Mouse (Mus musculus) CH12.LX (cell line): ENCODE results near the gene Rnase11. TPM values are rescaled to one million over a fixed set of nuclear protein-coding genes. Genes with fewer than 3 reads are reported as not detected.
A peak's percentile ranks its signal among the peaks of the same experiment; 100 is the strongest.

Experiments
- DNase-seq: peaks from one replicate; pipeline ENCODE4 v3.0.0-alpha.2; 2013; ENCODE audit errors: extremely low read depth
- H3K27ac ChIP-seq: 2 replicates; pipeline ENCODE4 v1.5.1; 2012; ENCODE audit warnings: low read depth, mild to moderate bottlenecking, control low read depth, moderate library complexity; ENCODE audit not compliant: insufficient read depth
- H3K27me3 ChIP-seq: replicated peaks from 2 replicates; pipeline ENCODE3; 2012; ENCODE audit warnings: inconsistent platforms
- H3K36me3 ChIP-seq, 2 experiments: replicated peaks in 1 of 2; 2 replicates each; pipeline versions ENCODE3 to v1.6.1; 2012; ENCODE audit warnings: inconsistent platforms in 1 of 2, low read length in 1 of 2, mild to moderate bottlenecking in 1 of 2, mixed read lengths in 1 of 2, moderate library complexity in 1 of 2; ENCODE audit not compliant: control insufficient read depth in 1 of 2, insufficient read depth in 1 of 2
- H3K4me1 ChIP-seq, 2 experiments: 2 replicates each; pipeline ENCODE4 v1.6.1; 2012; ENCODE audit warnings: inconsistent platforms in 1 of 2, moderate library complexity in 1 of 2; ENCODE audit not compliant: insufficient read depth in 2 of 2, control insufficient read depth in 1 of 2
- H3K4me2 ChIP-seq: 2 replicates; pipeline ENCODE4 v1.6.1; 2012; ENCODE audit warnings: low read depth, mild to moderate bottlenecking, control low read depth; ENCODE audit not compliant: poor library complexity, insufficient read depth, severe bottlenecking
- H3K4me3 ChIP-seq, 3 experiments: fragments of 150-350 bp in 1 of 3; sonication (generic) in 1 of 3; replicated peaks in 1 of 3; 2 replicates each; pipeline versions ENCODE3 to v1.5.1; 2011 to 2012; ENCODE audit warnings: low read depth in 2 of 3, low read length in 2 of 3, mild to moderate bottlenecking in 2 of 3, moderate library complexity in 2 of 3, control low read depth in 1 of 3, improper control_type of control experiment in 1 of 3, inconsistent platforms in 1 of 3, mixed read lengths in 1 of 3; ENCODE audit not compliant: poor library complexity in 1 of 3
- H3K79me2 ChIP-seq: replicated peaks from 2 replicates; pipeline ENCODE4 v1.6.1; 2012; ENCODE audit warnings: mild to moderate bottlenecking, moderate library complexity; ENCODE audit not compliant: control insufficient read depth, poor library complexity, insufficient read depth, severe bottlenecking; ENCODE audit errors: extremely low read depth
- H3K9ac ChIP-seq: 2 replicates; pipeline ENCODE4 v1.6.1; 2012; ENCODE audit warnings: low read depth, mild to moderate bottlenecking, control low read depth, moderate library complexity; ENCODE audit not compliant: insufficient read depth
- H3K9me3 ChIP-seq: replicated peaks from 2 replicates; pipeline ENCODE3; 2012; ENCODE audit warnings: low read length, inconsistent platforms, mixed read lengths
- CHD1 ChIP-seq: IDR thresholded peaks from 2 replicates; pipeline ENCODE4 v1.6.1; 2012; ENCODE audit warnings: low read depth, low read length, improper control_type of control experiment, inconsistent platforms
- CHD2 ChIP-seq: IDR thresholded peaks from 2 replicates; pipeline ENCODE4 v1.6.1; 2011; ENCODE audit warnings: low read length, improper control_type of control experiment
- E2F4 ChIP-seq: IDR thresholded peaks from 2 replicates; pipeline ENCODE4 v1.6.1; 2011; ENCODE audit warnings: low read depth, low read length, improper control_type of control experiment; ENCODE audit not compliant: insufficient replicate concordance
- ELF1 ChIP-seq: IDR thresholded peaks from 2 replicates; pipeline ENCODE4 v1.6.1; 2014; ENCODE audit warnings: low read depth, mild to moderate bottlenecking, inconsistent platforms, low read length, improper control_type of control experiment
- EP300 ChIP-seq: IDR thresholded peaks from 2 replicates; pipeline ENCODE4 v1.6.1; 2011; ENCODE audit warnings: low read length, improper control_type of control experiment
- ETS1 ChIP-seq: conservative IDR thresholded peaks from 2 replicates; pipeline ENCODE4 v1.6.1; 2012; ENCODE audit warnings: low read depth, mild to moderate bottlenecking, inconsistent platforms, low read length, improper control_type of control experiment, moderate library complexity
- JUN ChIP-seq: IDR thresholded peaks from 2 replicates; pipeline ENCODE4 v1.6.1; 2011; ENCODE audit warnings: low read depth, mild to moderate bottlenecking, low read length, improper control_type of control experiment, moderate library complexity; ENCODE audit not compliant: insufficient read depth
- JUND ChIP-seq: conservative IDR thresholded peaks from 2 replicates; pipeline ENCODE4 v1.6.1; 2011; ENCODE audit warnings: low read depth, low read length, improper control_type of control experiment
- MAFK ChIP-seq: IDR thresholded peaks from 2 replicates; pipeline ENCODE4 v1.6.1; 2011; ENCODE audit warnings: low read length, improper control_type of control experiment; ENCODE audit not compliant: insufficient replicate concordance
- MAX ChIP-seq: IDR thresholded peaks from 2 replicates; pipeline ENCODE4 v1.6.1; 2011; ENCODE audit warnings: low read length, improper control_type of control experiment
- MAZ ChIP-seq: IDR thresholded peaks from 2 replicates; pipeline ENCODE4 v1.6.1; 2012; ENCODE audit warnings: low read depth, mild to moderate bottlenecking, inconsistent platforms, low read length, improper control_type of control experiment, moderate library complexity
- MXI1 ChIP-seq: IDR thresholded peaks from 2 replicates; pipeline ENCODE4 v1.6.1; 2011; ENCODE audit warnings: mild to moderate bottlenecking, low read depth, low read length, improper control_type of control experiment
- MYC ChIP-seq: IDR thresholded peaks from 2 replicates; pipeline ENCODE4 v1.6.1; 2011; ENCODE audit warnings: low read depth, mild to moderate bottlenecking, improper control_type of control experiment, low read length
- NELFE ChIP-seq: IDR thresholded peaks from 2 replicates; pipeline ENCODE4 v1.6.1; 2011; ENCODE audit warnings: low read depth, low read length, improper control_type of control experiment
- NRF1 ChIP-seq: IDR thresholded peaks from 2 replicates; pipeline ENCODE4 v1.6.1; 2014; ENCODE audit warnings: low read depth, mild to moderate bottlenecking, inconsistent platforms, low read length, improper control_type of control experiment, moderate library complexity
- SIN3A ChIP-seq: IDR thresholded peaks from 2 replicates; pipeline ENCODE4 v1.6.1; 2012; ENCODE audit warnings: low read length, improper control_type of control experiment, inconsistent platforms
- TBP ChIP-seq: conservative IDR thresholded peaks from 2 replicates; pipeline ENCODE4 v1.6.1; 2011; ENCODE audit warnings: low read depth, low read length, improper control_type of control experiment
- TCF12 ChIP-seq: IDR thresholded peaks from 2 replicates; pipeline ENCODE4 v1.6.1; 2014; ENCODE audit warnings: low read depth, mild to moderate bottlenecking, inconsistent platforms, low read length, improper control_type of control experiment
- USF1 ChIP-seq: IDR thresholded peaks from 2 replicates; pipeline ENCODE4 v1.6.1; 2014; ENCODE audit warnings: low read depth, mild to moderate bottlenecking, inconsistent platforms, low read length, improper control_type of control experiment
- USF2 ChIP-seq: conservative IDR thresholded peaks from 2 replicates; pipeline ENCODE4 v1.6.1; 2011; ENCODE audit warnings: low read depth, low read length, improper control_type of control experiment
- ZMIZ1 ChIP-seq: IDR thresholded peaks from 2 replicates; pipeline ENCODE4 v1.6.1; 2012; ENCODE audit warnings: low read depth, mild to moderate bottlenecking, inconsistent platforms, low read length, improper control_type of control experiment
- ZNF384 ChIP-seq: IDR thresholded peaks from 2 replicates; pipeline ENCODE4 v1.6.1; 2012; ENCODE audit warnings: low read depth, low read length, improper control_type of control experiment, inconsistent platforms
- dilution Hi-C: fragments of 300-500 bp; cut with MboI; formaldehyde crosslinking; loops from 2 replicates; pipeline ENCODE4 v1.14.3; 2020; ENCODE audit warnings: low sequenced_read_pairs; ENCODE audit not compliant: extremely low pct_unique_long_range_greater_than_20kb, extremely low pct_ligation_motif_present
- in situ Hi-C: fragments of 300-500 bp; cut with MboI; formaldehyde crosslinking; loops from 3 replicates; pipeline ENCODE4 v1.14.3; 2019; ENCODE audit warnings: low sequenced_read_pairs, low pct_ligation_motif_present, low pct_unique_long_range_greater_than_20kb, mixed read lengths
- polyA plus RNA-seq: library from polyadenylated mRNA; unstranded; fragments of >175 nt; gene quantifications from 2 replicates; pipeline ENCODE4 v1.2.1, GENCODE M21; 2012; ENCODE audit warnings: low read depth; ENCODE audit not compliant: insufficient read length
- total RNA-seq, 2 experiments: library from RNA; depleted of rRNA; stranded (reverse); fragments of 300-350 nt in 1 of 2; fragments of >200 nt in 1 of 2; gene quantifications; 2 replicates each; pipeline ENCODE4 v1.2.3; 2012 to 2014

Gene Rnase11
- total and polyA plus RNA-seq, 3 experiments = not detected

DNA sequence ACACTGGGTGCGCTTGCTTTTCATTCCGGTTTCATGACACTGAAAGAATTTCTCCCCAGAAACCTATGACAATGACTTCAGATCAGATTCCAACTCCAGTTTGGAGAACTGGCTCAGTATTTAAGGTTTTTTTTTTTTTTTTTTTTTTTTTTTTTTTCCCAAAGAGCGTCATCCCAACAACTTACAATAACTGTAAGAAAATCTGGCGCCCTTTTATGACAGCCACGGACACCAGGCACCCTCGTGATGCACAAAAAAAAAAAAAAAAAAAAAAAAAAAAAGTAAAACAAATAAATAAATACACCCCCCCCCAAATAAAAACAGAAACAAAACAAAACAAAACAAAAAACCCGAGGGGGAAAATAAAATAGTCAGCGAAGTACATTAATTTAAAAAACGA, 37.8 kb upstream of the Rnase11 start:
- Histone ChIP-seq H3K27ac (no peak overlapping the region), H3K9ac (peak overlapping the region; percentile 48; the same call in 1 of the 2 replicates), H3K79me2 (no peaks in the 10 kb centered on the region), H3K4me1 (peaks cover 0 to 27% of the 10 kb centered on the region in 2 experiments; a peak in 2 of 4 replicates), H3K4me2 (peak overlapping the region; percentile 93), H3K4me3 (peak overlapping the region in 2 of 3 experiments; percentile 66 to 90), H3K36me3 (no peaks in the 10 kb centered on the region), H3K27me3 (peaks cover 2% of the 10 kb centered on the region), H3K9me3 (no peaks in the 10 kb centered on the region)
- in situ Hi-C loops (no loop called here), dilution Hi-C loops (no loop called here)
- peak; percentile 39; the same call in 1 of the 2 replicates for TF ChIP-seq CHD1
- no peak for TF ChIP-seq MAZ
- TF ChIP-seq ZNF384 = peak; percentile 93
- peak; percentile 34; the same call in 1 of the 2 replicates for TF ChIP-seq MXI1
- TF ChIP-seq USF2 = no peak
- DNase-seq = peak; percentile 20

DNA sequence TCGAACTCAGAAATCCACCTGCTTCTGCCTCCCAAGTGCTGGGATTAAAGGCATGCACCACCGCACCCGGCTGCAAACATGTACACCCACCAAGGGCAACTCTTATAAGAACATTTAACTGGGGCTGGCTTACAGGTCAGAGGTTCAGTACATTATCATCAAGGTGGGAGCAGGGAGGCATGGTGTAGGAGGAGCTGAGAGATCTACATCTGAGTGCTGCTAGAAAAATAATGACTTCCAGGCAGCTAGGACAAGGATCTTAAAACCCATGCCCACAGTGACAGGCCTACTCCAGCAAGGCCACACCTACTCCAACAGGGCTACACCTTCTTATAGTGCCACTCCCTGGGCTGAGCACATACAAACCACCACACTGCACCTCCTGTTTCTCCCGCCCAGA, 35.9 kb upstream of the Rnase11 start:
- in situ Hi-C loops = no loop called here

GRCm38 (mm10) chr14:51085086-51085485, 35.1 kb upstream of the Rnase11 start:
- in situ Hi-C loops = no loop called here

More for the DNA sequence above, 35.9 kb upstream of the Rnase11 start:
- Histone ChIP-seq H3K4me2 (no peak overlapping the region), H3K27ac (no peak overlapping the region), H3K79me2 (no peaks in the 10 kb centered on the region), H3K36me3 (no peaks in the 10 kb centered on the region), H3K27me3 (peaks cover 5% of the 10 kb centered on the region), H3K9ac (no peak overlapping the region), H3K4me1 (peaks cover 3 to 29% of the 10 kb centered on the region in 2 experiments; a peak in 3 of 4 replicates), H3K9me3 (no peaks in the 10 kb centered on the region), H3K4me3 (no peak overlapping the region)
- DNase-seq = no peak
- TF ChIP-seq ZMIZ1 (no peak), NRF1 (no peak), MAFK (no peak), ETS1 (no peak), E2F4 (no peak), USF1 (no peak), EP300 (no peak), TBP (no peak), MYC (no peak), ELF1 (no peak), MAZ (no peak), SIN3A (no peak), MAX (no peak), NELFE (no peak), MXI1 (no peak), JUN (no peak), JUND (no peak), CHD2 (no peak), TCF12 (no peak)
- dilution Hi-C loops = no loop called here

More at GRCm38 (mm10) chr14:51085086-51085485, 35.1 kb upstream of the Rnase11 start:
- Histone ChIP-seq H3K4me1 (peaks cover 4 to 29% of the 10 kb centered on the region in 2 experiments; a peak in 3 of 4 replicates), H3K36me3 (no peaks in the 10 kb centered on the region), H3K4me2 (no peak overlapping the region), H3K27ac (no peak overlapping the region), H3K27me3 (peaks cover 5% of the 10 kb centered on the region), H3K79me2 (no peaks in the 10 kb centered on the region), H3K9ac (no peak overlapping the region), H3K9me3 (no peaks in the 10 kb centered on the region), H3K4me3 (no peak overlapping the region)
- dilution Hi-C loops = no loop called here
- TF ChIP-seq MAFK (0 out of 2 replicates have a peak, but pooled peaks have one; percentile 36), NRF1 (no peak)
- no peak for DNase-seq
